Mouse (Mus musculus): ENCODE measurements around the gene Zfp689.

GRCm38 (mm10) chr7:127479318-127480225 lies 30.6 kb upstream of the Zfp689 start:
- no peak for TF ChIP-seq POLR2A (IDR thresholded peaks at IDR 0.05; ENCODE audit: borderline replicate concordance, low read depth, low read length)
- TF ChIP-seq CTCF (IDR thresholded peaks at IDR 0.05; ENCODE audit: low read depth, low read length): no peak
